Mouse (Mus musculus): ENCODE measurements around the gene Tulp3. TPM values are rescaled to one million over a fixed set of nuclear protein-coding genes. Genes with fewer than 3 reads are reported as not detected.

Gene Tulp3
- total and polyA plus RNA-seq, 3 experiments: 3.7 to 13.1 (median 5.5) TPM

- Histone ChIP-seq H3K9ac (ENCODE audit: insufficient read depth, low read depth) (no peak overlapping the region), H3K4me1 (ENCODE audit: control insufficient read depth in 1 of 2, insufficient read depth in 2 of 2) (peaks cover 5 to 33% of the 10 kb centered on the region in 2 experiments), H3K79me2 (replicated peaks; ENCODE audit: control insufficient read depth, extremely low read depth, insufficient read depth, poor library complexity, severe bottlenecking) (peaks cover 29% of the 10 kb centered on the region), H3K4me3 (replicated peaks in 1 of 3; ENCODE audit: low read depth in 2 of 3, low read length in 2 of 3, poor library complexity in 1 of 3) (no peak overlapping the region), H3K27me3 (replicated peaks) (no peaks in the 10 kb centered on the region), H3K27ac (ENCODE audit: insufficient read depth, low read depth) (no peak overlapping the region), H3K36me3 (replicated peaks in 1 of 2; ENCODE audit: control insufficient read depth in 1 of 2, insufficient read depth in 1 of 2, low read length in 1 of 2) (peaks cover 49 to 65% of the 10 kb centered on the region in 2 experiments), H3K9me3 (replicated peaks; ENCODE audit: low read length) (no peaks in the 10 kb centered on the region), H3K4me2 (ENCODE audit: insufficient read depth, low read depth, poor library complexity, severe bottlenecking) (no peak overlapping the region)
- in situ Hi-C loops (cut with MboI; ENCODE audit: low pct_ligation_motif_present, low pct_unique_long_range_greater_than_20kb, low sequenced_read_pairs) (no loop called here), dilution Hi-C loops (cut with MboI; ENCODE audit: extremely low pct_ligation_motif_present, extremely low pct_unique_long_range_greater_than_20kb, low sequenced_read_pairs) (no loop called here)
- DNase-seq (ENCODE audit: extremely low read depth): no peak
- no peak for TF ChIP-seq UBTF (IDR thresholded peaks at IDR 0.05; ENCODE audit: low read depth, low read length)
Measured at GRCm38 (mm10) chr6:128366466-128366865, 10.8 kb upstream of the Tulp3 start.

DNA sequence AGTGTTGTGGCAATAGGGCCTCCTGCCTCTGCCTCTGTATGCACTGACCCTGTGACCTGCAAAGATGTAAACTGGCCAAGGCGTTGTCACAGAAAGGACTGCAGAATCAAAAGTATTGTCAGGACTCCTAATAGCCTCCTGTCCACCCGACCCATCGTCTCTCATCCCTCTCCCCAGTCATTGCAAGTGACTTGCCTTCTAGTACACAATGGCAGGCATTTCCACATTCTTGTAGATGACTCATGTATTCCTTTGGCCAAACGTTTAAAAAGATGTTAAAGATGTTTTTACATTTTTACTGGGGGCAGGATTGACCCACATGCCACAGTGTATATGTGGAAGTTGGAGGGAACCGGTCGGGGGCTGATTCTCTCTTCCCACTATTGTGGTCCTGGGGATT lies 9.1 kb upstream of the Tulp3 start:
- Histone ChIP-seq H3K36me3 (replicated peaks in 1 of 2; ENCODE audit: control insufficient read depth in 1 of 2, insufficient read depth in 1 of 2, low read length in 1 of 2) (peaks cover 32 to 59% of the 10 kb centered on the region in 2 experiments), H3K9me3 (replicated peaks; ENCODE audit: low read length) (no peaks in the 10 kb centered on the region), H3K4me2 (ENCODE audit: insufficient read depth, low read depth, poor library complexity, severe bottlenecking) (peak overlapping the region; percentile 68), H3K27me3 (replicated peaks) (no peaks in the 10 kb centered on the region), H3K79me2 (replicated peaks; ENCODE audit: control insufficient read depth, extremely low read depth, insufficient read depth, poor library complexity, severe bottlenecking) (peaks cover 46% of the 10 kb centered on the region), H3K9ac (ENCODE audit: insufficient read depth, low read depth) (peak overlapping the region; percentile 2; the same call in 1 of the 2 replicates), H3K4me3 (replicated peaks in 1 of 3; ENCODE audit: low read depth in 2 of 3, low read length in 2 of 3, poor library complexity in 1 of 3) (no peak overlapping the region), H3K27ac (ENCODE audit: insufficient read depth, low read depth) (no peak overlapping the region), H3K4me1 (ENCODE audit: control insufficient read depth in 1 of 2, insufficient read depth in 2 of 2) (peaks cover 13 to 50% of the 10 kb centered on the region in 2 experiments)
- dilution Hi-C loops (cut with MboI; ENCODE audit: extremely low pct_ligation_motif_present, extremely low pct_unique_long_range_greater_than_20kb, low sequenced_read_pairs): no loop called here
- DNase-seq (ENCODE audit: extremely low read depth): no peak
- TF ChIP-seq POLR2A (IDR thresholded peaks at IDR 0.05; ENCODE audit: low read depth, low read length): no peak
- no peak for TF ChIP-seq ZMIZ1 (IDR thresholded peaks at IDR 0.05; ENCODE audit: low read depth, low read length)
- TF ChIP-seq IRF4 (IDR thresholded peaks at IDR 0.05; ENCODE audit: low read depth, low read length): no peak
- TF ChIP-seq POLR2AphosphoS2 (IDR thresholded peaks at IDR 0.05; ENCODE audit: low read depth, low read length): no peak
- no peak for TF ChIP-seq USF2 (conservative IDR thresholded peaks at IDR 0.05; ENCODE audit: low read depth, low read length)
- TF ChIP-seq ELF1 (IDR thresholded peaks at IDR 0.05; ENCODE audit: low read depth, low read length): no peak
- no peak for TF ChIP-seq MYC (IDR thresholded peaks at IDR 0.05; ENCODE audit: low read depth, low read length)
- TF ChIP-seq TCF12 (IDR thresholded peaks at IDR 0.05; ENCODE audit: low read depth, low read length): no peak
- TF ChIP-seq ZC3H11A (IDR thresholded peaks at IDR 0.05; ENCODE audit: low read depth, low read length): no peak
- no peak for TF ChIP-seq PAX5 (IDR thresholded peaks at IDR 0.05; ENCODE audit: low read length)
- no peak for TF ChIP-seq MXI1 (IDR thresholded peaks at IDR 0.05; ENCODE audit: low read depth, low read length)
- no peak for TF ChIP-seq MAFK (IDR thresholded peaks at IDR 0.05; ENCODE audit: insufficient replicate concordance, low read length)
- no peak for TF ChIP-seq ZNF384 (IDR thresholded peaks at IDR 0.05; ENCODE audit: low read depth, low read length)
- no peak for TF ChIP-seq NRF1 (IDR thresholded peaks at IDR 0.05; ENCODE audit: low read depth, low read length)
- TF ChIP-seq E2F4 (IDR thresholded peaks at IDR 0.05; ENCODE audit: insufficient replicate concordance, low read depth, low read length): no peak
- no peak for TF ChIP-seq CHD2 (IDR thresholded peaks at IDR 0.05; ENCODE audit: low read length)
- TF ChIP-seq KAT2A (IDR thresholded peaks at IDR 0.05; ENCODE audit: insufficient replicate concordance, low read length): no peak
- in situ Hi-C loops (cut with MboI; ENCODE audit: low pct_ligation_motif_present, low pct_unique_long_range_greater_than_20kb, low sequenced_read_pairs): loop anchor here (5.0 kb wide), 1 partner anchor 48 kb away; no protein-coding TSS in a partner anchor
